Mouse (Mus musculus) bone marrow, adult 2 months (tissue): ENCODE measurements around the gene Pla2g1b.

Experiments used
- CTCF ChIP-seq: fragments of 200-500 bp; IDR thresholded peaks from 2 replicates; pipeline ENCODE4 v1.5.1; 2011; ENCODE audit warnings: low read length, control low read depth; ENCODE audit not compliant: control insufficient read depth, insufficient read depth
- POLR2A ChIP-seq: fragments of 200-500 bp; IDR thresholded peaks from 2 replicates; pipeline ENCODE4 v1.6.1; 2011; ENCODE audit warnings: low read depth, mild to moderate bottlenecking, control low read depth, low read length, borderline replicate concordance; ENCODE audit not compliant: control insufficient read depth

DNA sequence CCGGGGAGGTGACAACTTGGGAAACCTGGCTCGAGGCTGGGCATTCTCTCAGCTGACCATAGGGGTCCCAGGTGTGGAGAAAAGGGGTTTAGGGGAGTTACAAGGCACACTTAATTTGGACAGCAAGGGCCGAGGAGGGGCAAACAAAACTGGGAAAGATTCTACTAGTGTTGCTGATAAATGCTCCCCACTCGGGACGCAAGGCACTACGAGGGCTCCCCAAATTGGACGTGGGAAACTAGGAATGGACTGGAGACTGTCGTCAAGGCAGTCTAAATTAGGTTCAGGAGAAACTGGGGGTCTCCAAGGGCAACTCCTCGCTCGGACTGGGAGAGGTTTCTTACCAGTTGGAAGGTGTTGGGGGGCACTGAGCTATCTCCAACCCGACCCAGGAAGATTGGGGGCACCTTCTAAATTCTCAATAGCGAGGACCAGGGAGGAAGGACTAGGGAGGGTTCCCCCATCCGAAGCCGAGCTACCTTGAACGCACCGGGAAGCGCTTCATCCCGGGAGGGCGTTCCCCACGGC, 37.2 kb upstream of the Pla2g1b start:
- TF ChIP-seq CTCF = no peak
- no peak for TF ChIP-seq POLR2A
